Mouse (Mus musculus) erythroblast, embryonic 14.5 days (primary cell): ENCODE data around the gene Egflam.

Experiments
- GATA1 ChIP-seq: IDR thresholded peaks from 2 replicates; pipeline ENCODE4 v1.6.1; 2012; ENCODE audit warnings: low read length, inconsistent platforms, mixed read lengths
- TAL1 ChIP-seq: IDR thresholded peaks from 3 replicates; pipeline ENCODE4 v1.6.1; 2012; ENCODE audit warnings: low read length, inconsistent platforms, mixed read lengths

GRCm38 (mm10) chr15:7263822-7264221 is 134.4 kb downstream of the Egflam start:
- no peak for TF ChIP-seq GATA1
- no peak for TF ChIP-seq TAL1
